Mouse (Mus musculus): Measurements from ENCODE around the gene Shisa4.

- TF ChIP-seq POLR2A (IDR thresholded peaks at IDR 0.05; ENCODE audit: borderline replicate concordance, extremely low read depth, low read depth, low read length) (no peak), CTCF (IDR thresholded peaks at IDR 0.05; ENCODE audit: insufficient read depth, low read length) (no peak)
These were observed 16.0 kb downstream of the Shisa4 start for GRCm38 (mm10) chr1:135359071-135359470.

Measured in lung, adult 2 months (tissue).